Mouse (Mus musculus) embryonic facial prominence, embryonic 10.5 days (tissue): ENCODE results near the gene Vim. TPM values are rescaled to one million over a fixed set of nuclear protein-coding genes. Genes with fewer than 3 reads are reported as not detected.
A peak's percentile ranks its signal among the peaks of the same experiment; 100 is the strongest.

Source experiments
- DNase-seq: peaks from one replicate; pipeline ENCODE4 v3.0.0-alpha.2; 2017; ENCODE audit warnings: low spot score
- H3K27ac ChIP-seq: fragments of 300-500 bp; sonication (generic); replicated peaks from 2 replicates; pipeline ENCODE4 v1.5.1; 2016; ENCODE audit warnings: mild to moderate bottlenecking
- H3K27me3 ChIP-seq: fragments of 300-500 bp; sonication (generic); replicated peaks from 2 replicates; pipeline ENCODE4 v1.6.1; 2016; ENCODE audit warnings: low read depth, mild to moderate bottlenecking; ENCODE audit not compliant: poor library complexity, severe bottlenecking
- H3K36me3 ChIP-seq: fragments of 300-500 bp; sonication (generic); replicated peaks from 2 replicates; pipeline ENCODE4 v1.6.1; 2016; ENCODE audit warnings: mild to moderate bottlenecking, moderate library complexity
- H3K4me1 ChIP-seq: fragments of 300-500 bp; sonication (generic); 2 replicates; pipeline ENCODE4 v1.6.1; 2016
- H3K4me3 ChIP-seq: fragments of 300-500 bp; sonication (generic); 2 replicates; pipeline ENCODE4 v1.5.1; 2016; ENCODE audit warnings: mild to moderate bottlenecking, moderate library complexity
- H3K9me3 ChIP-seq: fragments of 300-500 bp; sonication (generic); 2 replicates; pipeline ENCODE4 v1.6.1; 2016; ENCODE audit warnings: mild to moderate bottlenecking
- WGBS: fragments of 180-500 bp; shearing (Covaris S2); methylation state at CpG from one replicate; pipeline ENCODE4 v1.1.7; 2016; 5-methylcytosine and 5-hydroxymethylcytosine counted together
- polyA plus RNA-seq: library from polyadenylated mRNA; unstranded; fragments of >200 nt; fragmentation: Nextera tagmentation; extraction: Ambion mirVana; gene quantifications from 2 replicates; pipeline ENCODE4 v1.2.1, GENCODE M21; 2016

The Vim gene
- polyA plus RNA-seq, 1 experiment from 2014 or later, result 433 TPM

- H3K27ac ChIP-seq, result peak within 1 kb of the TSS; percentile 97
- H3K4me1 ChIP-seq, result peaks cover 21% of the 10 kb centered on the region
- no peaks in the 10 kb centered on the region for H3K9me3 ChIP-seq
- no peaks in the 10 kb centered on the region for H3K27me3 ChIP-seq
- peak within 1 kb of the TSS; percentile 72 for H3K4me3 ChIP-seq
- WGBS, result under 1% methylated on average over 39 of the region's 39 CpGs
- peak; percentile 93 for DNase-seq
- H3K36me3 ChIP-seq, result no peaks in the 10 kb centered on the region
Observed at GRCm38 (mm10) chr2:13544193-13544824, 29.4 kb upstream of the Vim start, which contains the start of gene Trdmt1. Trdmt1 (minus strand) TSS chr2:13544668.

DNA sequence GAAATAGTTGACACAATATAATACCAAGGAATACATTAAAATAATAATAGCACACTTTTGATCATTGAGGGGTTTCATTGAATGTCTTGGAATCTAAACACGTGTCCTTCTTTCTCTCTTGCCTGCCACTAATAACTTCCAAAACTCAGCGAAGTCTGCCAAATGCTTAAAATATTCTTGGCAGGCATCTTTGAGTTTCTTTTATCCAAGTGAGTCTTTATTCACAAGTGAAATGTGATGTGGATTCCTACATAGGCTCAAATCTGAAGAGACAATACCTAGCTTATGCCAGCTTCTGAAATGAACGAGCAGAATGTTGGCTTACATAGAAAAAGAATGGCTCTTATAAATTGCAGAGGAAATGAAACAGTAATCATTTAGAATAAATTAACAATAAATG is 25.0 kb upstream of the Vim start:
- Histone ChIP-seq H3K27ac (no peak overlapping the region), H3K9me3 (no peaks in the 10 kb centered on the region), H3K27me3 (no peaks in the 10 kb centered on the region), H3K4me1 (peaks cover 15% of the 10 kb centered on the region), H3K4me3 (no peak overlapping the region), H3K36me3 (no peaks in the 10 kb centered on the region)
- DNase-seq, result no peak
- WGBS, result 86% methylated on average over 3 of the region's 3 CpGs

GRCm38 (mm10) chr2:13553966-13554365 is 19.8 kb upstream of the Vim start:
- no peak overlapping the region for H3K4me3 ChIP-seq

GRCm38 (mm10) chr2:13556239-13556638 is 17.5 kb upstream of the Vim start:
- Histone ChIP-seq H3K27ac (no peak overlapping the region), H3K4me3 (no peak overlapping the region), H3K27me3 (no peaks in the 10 kb centered on the region), H3K36me3 (no peaks in the 10 kb centered on the region), H3K9me3 (no peaks in the 10 kb centered on the region), H3K4me1 (peaks cover 6% of the 10 kb centered on the region)
- no peak for DNase-seq

More at GRCm38 (mm10) chr2:13553966-13554365, 19.8 kb upstream of the Vim start:
- DNase-seq, result no peak
- Histone ChIP-seq H3K4me1 (peaks cover 6% of the 10 kb centered on the region), H3K27ac (no peak overlapping the region), H3K27me3 (no peaks in the 10 kb centered on the region), H3K9me3 (no peaks in the 10 kb centered on the region), H3K36me3 (no peaks in the 10 kb centered on the region)
- 59% methylated on average over 2 of the region's 2 CpGs for WGBS

GRCm38 (mm10) chr2:13557145-13558030 is 16.3 kb upstream of the Vim start:
- DNase-seq, result no peak
- Histone ChIP-seq H3K27ac (no peak overlapping the region), H3K36me3 (no peaks in the 10 kb centered on the region), H3K27me3 (no peaks in the 10 kb centered on the region), H3K9me3 (no peaks in the 10 kb centered on the region), H3K4me1 (peaks cover 6% of the 10 kb centered on the region), H3K4me3 (no peak overlapping the region)
- 86% methylated on average over 9 of the region's 9 CpGs for WGBS

- 49% methylated on average over 5 of the region's 5 CpGs for WGBS
- Histone ChIP-seq H3K4me1 (peaks cover 6% of the 10 kb centered on the region), H3K27me3 (no peaks in the 10 kb centered on the region), H3K9me3 (no peaks in the 10 kb centered on the region), H3K27ac (no peak overlapping the region), H3K36me3 (no peaks in the 10 kb centered on the region), H3K4me3 (no peak overlapping the region)
- DNase-seq, result no peak
Observed at GRCm38 (mm10) chr2:13558607-13559262, 15.0 kb upstream of the Vim start.

- Histone ChIP-seq H3K36me3 (no peaks in the 10 kb centered on the region), H3K4me1 (no peaks in the 10 kb centered on the region; the same call in 1 of the 2 replicates), H3K27ac (no peak overlapping the region), H3K4me3 (no peak overlapping the region), H3K9me3 (no peaks in the 10 kb centered on the region), H3K27me3 (no peaks in the 10 kb centered on the region)
- 88% methylated on average over 5 of the region's 5 CpGs for WGBS
- no peak for DNase-seq
Observed at GRCm38 (mm10) chr2:13559303-13559702, 14.4 kb upstream of the Vim start.

- no peaks in the 10 kb centered on the region for H3K9me3 ChIP-seq
- WGBS, result 81% methylated on average over 5 of the region's 5 CpGs
Observed at GRCm38 (mm10) chr2:13559729-13560128, 14.0 kb upstream of the Vim start.

DNA sequence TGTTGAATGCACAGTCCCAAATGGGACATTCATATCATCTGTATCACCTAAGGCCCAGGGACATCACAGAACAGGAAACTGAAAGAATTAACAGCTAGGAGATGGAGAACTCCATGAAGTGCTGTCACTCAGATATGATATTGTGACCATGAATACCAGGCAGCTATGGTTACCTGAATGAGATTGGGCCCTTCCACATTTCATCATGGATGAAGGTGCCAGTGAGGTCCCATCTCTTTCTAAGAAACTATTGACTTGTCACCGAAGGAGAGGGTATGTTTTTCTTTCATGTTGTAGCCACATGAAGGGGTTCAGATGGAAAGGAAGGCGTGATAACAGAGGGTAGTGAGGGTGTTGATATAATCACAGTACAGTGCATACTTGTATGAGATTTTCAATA is 13.3 kb upstream of the Vim start:
- no peaks in the 10 kb centered on the region for H3K4me1 ChIP-seq
- no peaks in the 10 kb centered on the region for H3K36me3 ChIP-seq
- no peak for DNase-seq
- H3K4me3 ChIP-seq, result no peak overlapping the region
- WGBS, result 88% methylated on average over 2 of the region's 2 CpGs
- H3K27me3 ChIP-seq, result no peaks in the 10 kb centered on the region
- no peaks in the 10 kb centered on the region for H3K9me3 ChIP-seq
- H3K27ac ChIP-seq, result no peak overlapping the region

More at GRCm38 (mm10) chr2:13559729-13560128, 14.0 kb upstream of the Vim start:
- Histone ChIP-seq H3K27me3 (no peaks in the 10 kb centered on the region), H3K4me3 (no peak overlapping the region), H3K36me3 (no peaks in the 10 kb centered on the region), H3K27ac (no peak overlapping the region), H3K4me1 (no peaks in the 10 kb centered on the region)
- DNase-seq, result no peak

- H3K36me3 ChIP-seq, result no peaks in the 10 kb centered on the region
- H3K4me3 ChIP-seq, result no peak overlapping the region
- H3K27me3 ChIP-seq, result peaks cover 8% of the 10 kb centered on the region; the same call in 1 of the 2 replicates
- no peaks in the 10 kb centered on the region for H3K9me3 ChIP-seq
- WGBS, result 70% methylated on average over 2 of the region's 2 CpGs
- no peak for DNase-seq
- no peak overlapping the region for H3K27ac ChIP-seq
- peaks cover 20% of the 10 kb centered on the region for H3K4me1 ChIP-seq
Observed at GRCm38 (mm10) chr2:13570122-13570521, 3.6 kb upstream of the Vim start.

DNA sequence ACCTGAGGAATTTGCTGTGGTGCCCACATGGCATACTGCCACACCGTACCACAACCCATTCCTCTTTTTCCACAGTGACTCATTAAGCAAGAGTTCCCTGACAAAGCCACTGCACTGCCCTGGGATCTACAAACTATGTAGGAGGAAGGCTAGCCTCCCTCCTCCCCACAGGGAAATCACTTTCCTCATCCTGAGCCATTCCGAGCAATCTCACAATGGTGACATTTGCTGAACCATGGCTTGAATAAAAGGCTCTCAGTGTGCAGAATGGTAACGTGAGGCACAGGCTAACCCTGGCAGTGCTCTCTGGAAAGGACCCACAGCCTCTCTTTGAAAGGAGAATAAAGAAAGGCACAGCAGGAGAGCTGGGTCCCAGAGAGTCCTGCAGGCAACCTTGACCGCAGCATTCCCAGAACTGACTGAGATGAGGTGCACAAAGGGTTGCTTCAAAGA is 1.6 kb upstream of the Vim start:
- DNase-seq, result peak; percentile 18
- H3K4me3 ChIP-seq, result peak overlapping the region; percentile 83; the same call in 1 of the 2 replicates
- 14% methylated on average over 4 of the region's 4 CpGs for WGBS

GRCm38 (mm10) chr2:13572647-13573407 is 900 bp upstream of the Vim start:
- Histone ChIP-seq H3K36me3 (peaks cover 18% of the 10 kb centered on the region), H3K9me3 (no peaks in the 10 kb centered on the region), H3K4me1 (peaks cover 31% of the 10 kb centered on the region), H3K4me3 (peak overlapping the region; percentile 83), H3K27ac (peak overlapping the region; percentile 94), H3K27me3 (peaks cover 12% of the 10 kb centered on the region; the same call in 1 of the 2 replicates)
- 6% methylated on average over 12 of the region's 12 CpGs for WGBS
- DNase-seq, result no peak

More for the DNA sequence above, 1.6 kb upstream of the Vim start:
- Histone ChIP-seq H3K27ac (peak overlapping the region; percentile 94), H3K27me3 (peaks cover 12% of the 10 kb centered on the region; the same call in 1 of the 2 replicates), H3K36me3 (peaks cover 12% of the 10 kb centered on the region), H3K9me3 (no peaks in the 10 kb centered on the region), H3K4me1 (peaks cover 31% of the 10 kb centered on the region)
